Mouse (Mus musculus): ENCODE measurements around the gene Plpp2. TPM values are rescaled to one million over a fixed set of nuclear protein-coding genes. Genes with fewer than 3 reads are reported as not detected.

Gene Plpp2
- total RNA-seq, 2 experiments from 2014 or later: 3.4 to 6.0 TPM

GRCm38 (mm10) chr10:79550366-79550765 is 16.8 kb upstream of the Plpp2 start:
- intact Hi-C loops (cut with DNase I): no loop called here
- no peak for DNase-seq

- no peak for DNase-seq
- intact Hi-C loops (cut with DNase I): no loop called here
Measured at GRCm38 (mm10) chr10:79548971-79549723, 15.6 kb upstream of the Plpp2 start.

- no peak for DNase-seq
- intact Hi-C loops (cut with DNase I): no loop called here
Measured at GRCm38 (mm10) chr10:79548546-79548945, 14.9 kb upstream of the Plpp2 start.

GRCm38 (mm10) chr10:79547148-79547675 is 13.6 kb upstream of the Plpp2 start:
- intact Hi-C loops (cut with DNase I): no loop called here
- DNase-seq: no peak

GRCm38 (mm10) chr10:79546483-79546882 is 12.9 kb upstream of the Plpp2 start:
- intact Hi-C loops (cut with DNase I): no loop called here
- no peak for DNase-seq

GRCm38 (mm10) chr10:79545891-79546290 is 12.3 kb upstream of the Plpp2 start:
- intact Hi-C loops (cut with DNase I): no loop called here
- DNase-seq: no peak

GRCm38 (mm10) chr10:79544631-79545030 is 11.0 kb upstream of the Plpp2 start:
- DNase-seq: no peak
- intact Hi-C loops (cut with DNase I): no loop called here

DNA sequence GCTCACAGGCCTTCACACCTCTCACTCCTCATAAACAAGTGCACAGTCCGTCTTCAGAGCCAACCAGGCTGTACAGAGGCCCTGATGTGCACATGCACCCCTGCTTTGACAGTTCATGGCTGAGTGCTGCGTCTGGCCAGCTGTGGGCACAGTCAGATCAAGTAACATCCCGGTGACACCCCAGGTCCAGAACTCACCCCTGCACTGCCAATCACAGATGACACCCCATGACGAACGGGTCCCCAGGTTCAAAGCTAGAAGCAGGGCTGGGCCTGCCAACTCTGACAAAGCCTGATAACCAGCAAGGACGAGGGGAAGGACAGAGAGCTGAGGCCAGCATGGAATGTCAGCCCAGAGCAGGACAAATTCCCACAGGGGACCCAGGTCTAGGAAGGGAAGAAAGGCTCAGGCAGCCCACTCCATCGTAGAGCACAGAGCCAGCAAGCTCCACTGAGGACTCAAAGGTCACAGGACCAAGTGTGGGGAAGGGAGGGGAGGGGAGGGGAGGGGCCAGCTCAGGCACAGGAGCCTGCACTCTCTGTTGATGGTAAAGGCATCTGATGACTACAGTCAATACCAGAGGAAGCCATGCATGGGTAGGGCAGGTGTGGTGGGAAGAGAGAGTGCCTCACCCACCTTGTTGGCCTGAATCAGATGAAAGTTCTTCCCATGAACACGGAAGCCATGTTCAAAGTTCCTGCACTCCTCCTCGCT is 10.4 kb upstream of the Plpp2 start:
- DNase-seq: peak in 1 of 2 experiments; percentile 11
- intact Hi-C loops (cut with DNase I): no loop called here

DNA sequence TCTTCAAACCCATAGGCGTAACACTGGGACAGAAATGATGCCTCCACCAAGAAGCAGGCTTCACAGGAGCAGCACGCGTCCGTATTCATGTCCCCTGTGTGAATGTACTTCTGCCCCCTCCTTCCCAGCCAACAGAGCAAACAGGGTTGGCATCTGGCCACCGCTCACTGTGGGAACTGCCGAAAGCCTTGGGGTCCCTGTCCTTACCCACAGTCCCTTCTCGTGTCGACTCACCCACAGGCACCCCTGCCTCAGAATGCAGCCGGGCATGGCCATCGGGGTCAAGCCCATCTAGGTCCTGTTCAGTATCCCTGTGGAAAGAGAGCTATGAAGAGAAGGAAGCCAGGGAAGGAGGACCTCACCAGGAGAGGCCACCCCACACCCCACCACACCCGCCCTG is 8.6 kb upstream of the Plpp2 start:
- intact Hi-C loops (cut with DNase I): no loop called here
- DNase-seq: no peak

GRCm38 (mm10) chr10:79541522-79541921 is 7.9 kb upstream of the Plpp2 start:
- no peak for DNase-seq
- intact Hi-C loops (cut with DNase I): no loop called here

DNA sequence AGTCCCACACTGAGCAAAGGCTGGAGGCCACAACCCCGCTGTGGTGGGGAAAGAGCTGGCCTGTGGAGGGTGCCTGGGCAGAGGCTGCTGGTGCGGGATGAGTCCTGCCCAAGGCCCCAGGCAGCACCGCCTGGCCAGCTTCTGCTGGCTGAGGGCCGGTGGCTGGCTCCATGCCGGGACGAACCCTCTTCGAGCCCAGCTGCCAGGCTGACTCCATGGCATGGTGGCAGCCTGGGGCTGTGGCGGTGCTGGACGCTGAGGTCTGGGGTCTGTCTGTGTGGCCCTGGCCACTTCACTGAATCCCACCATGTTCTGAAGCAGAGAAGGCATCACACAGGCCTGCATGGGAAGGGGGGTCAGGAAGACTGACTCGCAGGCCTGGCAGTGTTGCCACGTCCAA is 7.2 kb upstream of the Plpp2 start:
- intact Hi-C loops (cut with DNase I): no loop called here
- no peak for DNase-seq

- no peak for DNase-seq
- intact Hi-C loops (cut with DNase I): no loop called here
Measured at GRCm38 (mm10) chr10:79539701-79540495, 6.3 kb upstream of the Plpp2 start.

- DNase-seq: peak in 1 of 2 experiments; percentile 26
- intact Hi-C loops (cut with DNase I): no loop called here
Measured at GRCm38 (mm10) chr10:79538873-79539272, 5.3 kb upstream of the Plpp2 start.

- intact Hi-C loops (cut with DNase I): no loop called here
- no peak for DNase-seq
Measured at GRCm38 (mm10) chr10:79538323-79538722, 4.7 kb upstream of the Plpp2 start.

- intact Hi-C loops (cut with DNase I): no loop called here
- no peak for DNase-seq
Measured at GRCm38 (mm10) chr10:79537781-79538180, 4.2 kb upstream of the Plpp2 start.

DNA sequence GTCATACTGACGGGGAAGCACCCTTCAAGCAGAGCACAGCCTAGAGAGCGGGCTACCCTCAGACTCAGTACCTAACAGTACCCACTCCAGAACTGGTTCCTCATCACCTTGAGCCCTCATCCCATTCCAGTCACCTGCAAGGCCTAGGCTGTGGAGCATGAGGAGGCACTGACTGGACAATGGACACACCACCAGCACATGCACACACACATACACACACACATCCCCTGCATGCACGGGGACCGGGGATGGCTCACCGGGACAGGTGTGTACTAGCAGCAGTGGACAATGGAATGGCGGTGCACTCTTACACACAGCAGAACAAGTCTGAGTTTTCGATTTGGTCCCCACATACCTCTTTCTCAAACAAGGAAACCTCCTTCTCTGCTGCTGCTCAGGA is 3.7 kb upstream of the Plpp2 start:
- DNase-seq: no peak
- intact Hi-C loops (cut with DNase I): no loop called here

DNA sequence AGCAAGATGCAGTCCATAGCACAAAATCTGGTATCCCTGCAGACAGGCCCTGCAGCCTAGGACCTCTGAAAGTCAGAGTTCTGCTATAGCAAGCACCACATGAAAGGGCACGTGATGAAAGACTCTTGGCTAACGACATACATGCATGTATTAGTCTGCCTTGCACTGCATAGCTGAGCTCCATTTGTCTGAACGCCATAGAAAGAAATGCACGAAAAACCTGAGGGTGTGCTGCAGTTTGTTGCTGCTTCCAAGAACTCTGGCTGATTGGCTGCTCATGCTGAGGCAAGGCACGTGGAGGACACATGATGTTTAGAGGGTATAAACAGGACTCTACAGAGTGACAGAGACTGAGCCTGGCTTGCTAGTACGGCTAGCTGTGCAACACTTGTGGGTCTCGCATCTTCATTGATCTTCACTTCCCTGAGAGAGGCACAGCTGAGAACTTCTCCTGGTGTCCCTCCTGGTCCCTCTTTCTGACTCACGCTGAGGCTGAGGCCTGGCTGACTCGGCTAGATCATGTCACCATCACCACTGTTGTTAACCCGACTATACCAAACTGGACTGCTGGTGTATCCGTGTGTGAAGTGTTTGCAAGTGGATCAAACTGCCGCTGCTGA is 3.0 kb upstream of the Plpp2 start:
- intact Hi-C loops (cut with DNase I): no loop called here
- DNase-seq: no peak

- no peak for DNase-seq
- intact Hi-C loops (cut with DNase I): no loop called here
Measured at GRCm38 (mm10) chr10:79535431-79535830, 1.8 kb upstream of the Plpp2 start.

DNA sequence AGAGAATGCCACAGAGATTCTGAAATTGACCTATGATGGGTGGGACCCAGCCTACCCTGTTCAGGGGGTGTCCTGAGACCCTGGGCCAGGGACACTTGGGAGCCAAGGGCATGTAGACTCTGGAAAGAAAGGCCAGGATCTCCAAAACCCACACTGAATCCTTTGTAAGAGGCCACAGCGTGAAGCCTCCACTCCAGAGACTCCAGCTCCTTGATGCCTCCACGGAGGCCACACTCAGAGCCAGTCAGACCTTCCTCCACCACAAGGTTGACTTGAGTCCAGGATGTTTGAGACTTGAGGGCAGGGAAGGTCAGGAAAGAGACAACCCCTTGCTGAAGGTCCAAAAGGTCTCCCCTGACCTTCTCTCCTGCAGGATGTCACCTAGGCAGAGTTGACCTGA is 830 bp upstream of the Plpp2 start:
- intact Hi-C loops (cut with DNase I): no loop called here

DNA sequence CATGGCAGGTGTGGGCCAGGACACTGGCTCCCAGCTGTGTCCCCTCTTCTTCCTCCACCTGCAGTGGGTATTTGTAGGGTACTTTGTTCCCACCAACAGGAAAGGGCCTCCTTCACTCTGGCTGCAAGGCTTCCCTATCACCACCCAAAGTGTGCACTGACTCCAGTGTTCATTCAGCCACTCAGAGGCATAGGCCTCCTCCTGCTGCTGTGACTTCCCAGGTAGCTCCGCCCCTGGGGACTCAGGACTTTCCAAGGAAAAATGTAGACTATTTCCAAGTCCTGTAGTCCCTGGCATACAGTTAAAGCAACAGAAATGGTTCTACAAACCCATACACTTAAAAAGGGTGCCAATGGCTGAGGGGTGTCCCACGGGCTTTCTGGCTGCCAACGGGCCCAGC is 918 bp downstream of the Plpp2 start:
- DNase-seq: no peak
- intact Hi-C loops (cut with DNase I): no loop called here

More for the DNA sequence above, 830 bp upstream of the Plpp2 start:
- no peak for DNase-seq

DNA sequence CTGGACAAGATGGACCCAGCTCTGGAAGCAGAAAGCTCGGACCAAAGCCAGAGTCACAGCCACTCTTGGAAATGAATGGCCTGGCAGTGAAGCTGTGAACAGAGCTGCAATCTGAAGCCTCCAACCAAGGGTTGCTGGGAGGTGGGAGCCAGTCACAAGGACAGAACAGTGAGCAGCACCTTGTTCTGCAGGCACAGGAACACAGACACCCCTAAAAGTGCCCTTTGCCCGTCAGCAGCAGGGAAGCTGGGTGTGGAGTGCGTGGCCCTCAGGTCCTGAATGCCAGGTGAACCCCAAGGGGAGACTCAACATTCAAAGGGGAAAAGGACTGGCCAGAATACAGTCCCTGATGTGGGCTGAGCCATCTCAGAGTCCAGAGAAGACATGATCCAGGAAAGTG is 2.0 kb downstream of the Plpp2 start:
- intact Hi-C loops (cut with DNase I): no loop called here
- peak in 1 of 2 experiments; percentile 18 for DNase-seq
